Mouse (Mus musculus) hindbrain, embryonic 16.5 days (tissue): ENCODE data around the gene Xlr5a. TPM values are rescaled to one million over a fixed set of nuclear protein-coding genes. Genes with fewer than 3 reads are reported as not detected.
"Not testable (repeated sequence)": the region's sequence is repeated elsewhere in the genome, so short reads cannot be mapped to it uniquely, and the experiment has no call there.

Source experiments
- ATAC-seq: fragments of 200-750 bp; cut with Nextera tagmentation; 2 replicates; pipeline ENCODE4 v1.8.0; 2017; ENCODE audit warnings: moderate TSS enrichment, moderate library complexity
- H3K27ac ChIP-seq: fragments of 300-500 bp; sonication (generic); 2 replicates; pipeline ENCODE4 v1.5.1; 2014; ENCODE audit warnings: low read depth, mild to moderate bottlenecking, control low read depth, low read length, moderate library complexity
- H3K27me3 ChIP-seq: fragments of 300-500 bp; sonication (generic); replicated peaks from 2 replicates; pipeline ENCODE4 v1.6.1; 2014; ENCODE audit warnings: low read length; ENCODE audit not compliant: control insufficient read depth, insufficient read depth
- H3K36me3 ChIP-seq: fragments of 300-500 bp; sonication (generic); 2 replicates; pipeline ENCODE4 v1.6.1; 2014; ENCODE audit warnings: mild to moderate bottlenecking, low read length, moderate library complexity, mixed read lengths; ENCODE audit not compliant: control insufficient read depth, insufficient read depth
- H3K4me1 ChIP-seq: fragments of 300-500 bp; sonication (generic); 2 replicates; pipeline ENCODE4 v1.6.1; 2014; ENCODE audit warnings: low read depth, low read length; ENCODE audit not compliant: control insufficient read depth, insufficient read depth
- H3K4me2 ChIP-seq: fragments of 300-500 bp; sonication (generic); 2 replicates; pipeline ENCODE4 v1.6.1; 2014; ENCODE audit warnings: mild to moderate bottlenecking, low read length, control low read depth, moderate library complexity
- H3K4me3 ChIP-seq: fragments of 300-500 bp; sonication (generic); 2 replicates; pipeline ENCODE4 v1.5.1; 2014; ENCODE audit warnings: mild to moderate bottlenecking, low read length, control low read depth, moderate library complexity
- H3K9ac ChIP-seq: fragments of 300-500 bp; sonication (generic); 2 replicates; pipeline ENCODE4 v1.6.1; 2014; ENCODE audit warnings: low read depth, mild to moderate bottlenecking, control low read depth, low read length, moderate library complexity
- H3K9me3 ChIP-seq: fragments of 300-500 bp; sonication (generic); 2 replicates; pipeline ENCODE4 v1.6.1; 2014; ENCODE audit warnings: mild to moderate bottlenecking, low read length, moderate library complexity; ENCODE audit not compliant: control insufficient read depth
- WGBS: fragments of 180-500 bp; shearing (Covaris S2); extraction: QIAGEN DNeasy Blood & Tissue Kit; methylation state at CpG from one replicate; pipeline ENCODE4 v1.1.7; 2014; 5-methylcytosine and 5-hydroxymethylcytosine counted together
- polyA plus RNA-seq: library from polyadenylated mRNA; unstranded; fragments of >200 nt; fragmentation: Nextera tagmentation; extraction: Ambion mirVana; gene quantifications from 2 replicates; pipeline ENCODE4 v1.2.1, GENCODE M21; 2015

Xlr5a gene
- polyA plus RNA-seq, 1 experiment from 2014 or later: not detected

- no CpG with 5 or more reads among the region's 5 CpGs for WGBS
- not testable (repeated sequence) for H3K4me2 ChIP-seq, H3K36me3 ChIP-seq, H3K9me3 ChIP-seq, H3K27ac ChIP-seq, ATAC-seq, H3K9ac ChIP-seq, H3K4me1 ChIP-seq, H3K4me3 ChIP-seq, H3K27me3 ChIP-seq
These were observed 225.9 kb downstream of the Xlr5a start for GRCm38 (mm10) chrX:73066765-73067312.

- no peaks in the 10 kb centered on the region for H3K4me1 ChIP-seq
- peak within 1 kb of the TSS; percentile 68 for H3K4me2 ChIP-seq
- H3K9ac ChIP-seq: peak within 1 kb of the TSS; percentile 69
- no peaks in the 10 kb centered on the region for H3K27me3 ChIP-seq
- H3K27ac ChIP-seq: peak within 1 kb of the TSS; percentile 48
- H3K4me3 ChIP-seq: peak within 1 kb of the TSS; percentile 49
- no peaks in the 10 kb centered on the region for H3K36me3 ChIP-seq
- no peaks in the 10 kb centered on the region for H3K9me3 ChIP-seq
- WGBS: 22% methylated on average over 7 of the region's 7 CpGs
- ATAC-seq: no peak
These were observed 228.4 kb downstream of the Xlr5a start, which contains the start of gene Pnma3 for GRCm38 (mm10) chrX:73064415-73064793. TSS of gene Pnma3 (plus strand) at chrX:73064787.

GRCm38 (mm10) chrX:73063512-73064414 is 229.0 kb downstream of the Xlr5a start:
- ATAC-seq: peak; percentile 92
- H3K4me2 ChIP-seq: peak overlapping the region; percentile 68
- 33% methylated on average over 23 of the region's 24 CpGs for WGBS
- no peaks in the 10 kb centered on the region for H3K9me3 ChIP-seq
- peak overlapping the region; percentile 48 for H3K27ac ChIP-seq
- H3K4me3 ChIP-seq: peak overlapping the region; percentile 49
- H3K27me3 ChIP-seq: no peaks in the 10 kb centered on the region
- H3K36me3 ChIP-seq: no peaks in the 10 kb centered on the region
- no peaks in the 10 kb centered on the region for H3K4me1 ChIP-seq
- H3K9ac ChIP-seq: peak overlapping the region; percentile 69

GRCm38 (mm10) chrX:73062323-73062722 is 230.5 kb downstream of the Xlr5a start:
- Histone ChIP-seq H3K4me2 (no peak overlapping the region), H3K9ac (no peak overlapping the region), H3K9me3 (no peaks in the 10 kb centered on the region), H3K27ac (no peak overlapping the region), H3K36me3 (no peaks in the 10 kb centered on the region), H3K27me3 (no peaks in the 10 kb centered on the region), H3K4me3 (no peak overlapping the region), H3K4me1 (no peaks in the 10 kb centered on the region)
- WGBS: 54% methylated on average over 5 of the region's 5 CpGs
- ATAC-seq: no peak

- Histone ChIP-seq H3K9ac (no peak overlapping the region), H3K4me3 (no peak overlapping the region), H3K9me3 (no peaks in the 10 kb centered on the region), H3K4me2 (no peak overlapping the region), H3K4me1 (no peaks in the 10 kb centered on the region), H3K27me3 (no peaks in the 10 kb centered on the region), H3K27ac (no peak overlapping the region), H3K36me3 (no peaks in the 10 kb centered on the region)
- WGBS: 88% methylated on average over 1 of the region's 1 CpGs
- no peak for ATAC-seq
These were observed 231.2 kb downstream of the Xlr5a start for GRCm38 (mm10) chrX:73061528-73061927.

Other genes starting within 250 kb of the Xlr5a start
- 4.4 and 6.6 TPM in 2 replicates for gene Pnma3, start 228.2 kb downstream of the Xlr5a start, polyA plus RNA-seq
- 0.29 TPM in 1 of 2 replicates, not detected in the other for gene Xlr4a, start 210.5 kb downstream of the Xlr5a start, polyA plus RNA-seq
- gene Xlr3a, start 195.9 kb downstream of the Xlr5a start, polyA plus RNA-seq: 4.1 and 4.2 TPM in 2 replicates
- gene Gm14685, start 175.9 kb downstream of the Xlr5a start, polyA plus RNA-seq: 0.72 and 1.9 TPM in 2 replicates
- gene Xlr5b, start 144.2 kb downstream of the Xlr5a start, polyA plus RNA-seq: not detected in 2 replicates
- gene DXBay18, start 143.5 kb downstream of the Xlr5a start, polyA plus RNA-seq: 0.38 and 1.0 TPM in 2 replicates
- gene Spin2d, start 116.0 kb downstream of the Xlr5a start, polyA plus RNA-seq: not detected in 2 replicates
- 12.7 and 16.0 TPM in 2 replicates for gene Xlr3b, start 100.8 kb downstream of the Xlr5a start, polyA plus RNA-seq
- gene Xlr4b, start 78.6 kb downstream of the Xlr5a start, polyA plus RNA-seq: 0.66 and 0.75 TPM in 2 replicates
- 33.0 and 34.3 TPM in 2 replicates for gene F8a, start 64.7 kb downstream of the Xlr5a start, polyA plus RNA-seq
- gene Xlr4c, start 49.8 kb downstream of the Xlr5a start, polyA plus RNA-seq: not detected in 2 replicates
- 0.11 TPM in 1 of 2 replicates, not detected in the other for gene Xlr3c, start 27.6 kb downstream of the Xlr5a start, polyA plus RNA-seq
- not detected in 2 replicates for gene Xlr5c, start within 50 bp of the Xlr5a start, polyA plus RNA-seq
- not detected in 2 replicates for gene Gm45015, start 43.9 kb upstream of the Xlr5a start, polyA plus RNA-seq
- gene Zfp275, start 49.6 kb upstream of the Xlr5a start, polyA plus RNA-seq: 8.4 and 12.5 TPM in 2 replicates
- gene Gm18336, start 105.8 kb upstream of the Xlr5a start, polyA plus RNA-seq: 0.09 and 0.15 TPM in 2 replicates
- gene Zfp92, start 118.1 kb upstream of the Xlr5a start, polyA plus RNA-seq: 1.7 and 1.9 TPM in 2 replicates
- gene Trex2, start 142.4 kb upstream of the Xlr5a start, polyA plus RNA-seq: not detected in 2 replicates
- gene Haus7, start 166.1 kb upstream of the Xlr5a start, polyA plus RNA-seq: 68.4 and 70.7 TPM in 2 replicates
- gene Bgn, start 190.6 kb upstream of the Xlr5a start, polyA plus RNA-seq: 23.2 and 40.9 TPM in 2 replicates
- gene Atp2b3, start 210.1 kb upstream of the Xlr5a start, polyA plus RNA-seq: 8.9 and 9.1 TPM in 2 replicates